Mouse (Mus musculus): ENCODE results near the gene Zcchc10.
"Not testable (repeated sequence)": the region's sequence is repeated elsewhere in the genome, so short reads cannot be mapped to it uniquely, and the experiment has no call there.

Zcchc10 gene

DNA sequence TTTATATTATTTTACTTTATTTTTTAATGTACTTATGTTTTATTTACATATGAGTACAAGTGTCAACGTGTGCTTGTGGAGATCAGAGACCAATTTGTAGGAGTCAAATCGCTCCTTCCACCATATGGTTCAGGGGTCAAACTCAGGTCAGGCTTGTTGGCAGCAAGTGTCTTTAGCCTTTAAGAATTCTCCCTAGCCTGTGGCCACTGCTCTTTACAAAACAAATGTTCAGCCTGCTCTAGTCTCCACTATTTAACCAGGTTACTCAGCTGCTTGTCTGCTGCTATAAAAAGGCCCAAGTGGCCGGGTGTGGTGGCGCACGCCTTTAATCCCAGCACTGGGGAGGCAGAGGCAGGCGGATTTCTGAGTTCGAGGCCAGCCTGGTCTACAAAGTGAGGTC, 6.4 kb upstream of the Zcchc10 start:
- no peak for DNase-seq

DNA sequence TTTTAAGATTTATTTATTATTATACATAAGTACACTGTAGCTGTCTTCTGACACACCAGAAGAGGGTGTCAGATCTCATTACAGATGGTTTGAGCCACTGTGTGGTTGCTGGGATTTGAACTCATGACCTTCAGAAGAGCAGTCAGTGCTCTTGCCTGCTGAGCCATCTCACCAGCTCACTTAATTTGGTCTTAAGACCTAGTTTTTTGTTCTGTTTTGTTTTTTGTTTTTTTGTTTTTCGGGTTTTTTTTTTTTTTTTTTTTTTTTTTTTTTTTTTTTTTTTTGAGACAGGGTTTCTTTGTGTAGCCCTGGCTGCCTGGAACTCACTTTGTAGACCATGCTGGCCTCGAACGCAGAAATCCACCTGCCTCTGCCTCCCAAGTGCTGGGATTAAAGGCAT, 5.9 kb upstream of the Zcchc10 start:
- DNase-seq = not testable (repeated sequence)

DNA sequence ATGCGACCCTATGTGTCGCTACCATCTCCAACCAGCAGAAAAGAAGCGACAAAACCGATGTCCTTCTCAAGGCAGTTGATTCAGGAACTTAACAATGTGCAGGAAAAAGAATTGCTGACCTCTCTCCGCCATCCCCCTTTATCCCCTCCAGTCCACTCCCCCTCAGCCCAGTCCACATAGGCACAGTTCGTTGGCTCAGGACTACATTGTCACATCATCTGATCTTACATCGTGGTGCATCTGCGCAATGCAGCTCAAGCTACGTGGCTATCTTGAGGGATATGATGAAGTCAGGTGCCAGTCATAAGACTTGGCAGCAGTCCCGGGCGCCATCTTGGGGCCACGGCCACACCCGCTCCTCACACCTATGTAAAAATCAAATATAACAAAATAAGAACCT, 4.6 kb upstream of the Zcchc10 start:
- DNase-seq = not testable (repeated sequence)

DNA sequence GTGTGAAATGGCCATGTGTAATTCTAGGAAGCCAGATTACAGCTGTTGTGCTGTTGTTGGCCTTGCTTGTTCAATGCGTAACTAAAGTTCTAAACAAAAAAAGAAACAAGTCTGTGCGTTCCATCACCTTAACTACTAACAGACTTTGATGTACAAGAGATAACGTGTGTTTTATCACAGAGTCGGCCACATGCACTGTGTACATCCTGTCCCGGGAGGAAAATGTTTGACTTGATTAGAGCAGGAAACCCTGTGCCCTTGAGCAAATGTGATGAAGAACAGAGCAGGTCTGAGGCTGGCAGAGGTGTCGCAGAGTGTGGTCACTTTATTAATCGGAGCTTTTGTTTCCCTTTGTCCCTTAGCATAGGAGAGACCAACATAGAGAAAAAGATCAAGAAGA, 5.8 kb downstream of the Zcchc10 start:
- no peak for DNase-seq

DNA sequence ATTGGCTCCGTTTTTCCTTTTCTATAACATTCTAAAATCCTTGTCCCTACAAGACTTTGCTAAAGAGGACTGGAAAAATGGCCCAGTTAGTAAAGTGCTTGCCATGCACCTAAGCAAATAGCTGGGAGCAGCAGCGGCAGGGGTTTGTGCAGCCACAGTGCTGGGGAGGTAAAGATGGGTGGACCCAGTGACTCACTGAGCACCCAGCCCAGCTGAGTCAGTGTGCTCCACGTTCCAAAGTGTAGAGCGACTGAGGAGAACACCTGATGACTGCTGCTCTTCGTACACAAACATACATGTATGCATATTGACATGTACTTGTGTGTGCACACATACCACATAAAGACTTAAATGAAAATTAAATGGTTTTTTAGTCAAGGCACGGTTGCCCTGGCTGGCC, 6.6 kb downstream of the Zcchc10 start:
- DNase-seq = no peak

DNA sequence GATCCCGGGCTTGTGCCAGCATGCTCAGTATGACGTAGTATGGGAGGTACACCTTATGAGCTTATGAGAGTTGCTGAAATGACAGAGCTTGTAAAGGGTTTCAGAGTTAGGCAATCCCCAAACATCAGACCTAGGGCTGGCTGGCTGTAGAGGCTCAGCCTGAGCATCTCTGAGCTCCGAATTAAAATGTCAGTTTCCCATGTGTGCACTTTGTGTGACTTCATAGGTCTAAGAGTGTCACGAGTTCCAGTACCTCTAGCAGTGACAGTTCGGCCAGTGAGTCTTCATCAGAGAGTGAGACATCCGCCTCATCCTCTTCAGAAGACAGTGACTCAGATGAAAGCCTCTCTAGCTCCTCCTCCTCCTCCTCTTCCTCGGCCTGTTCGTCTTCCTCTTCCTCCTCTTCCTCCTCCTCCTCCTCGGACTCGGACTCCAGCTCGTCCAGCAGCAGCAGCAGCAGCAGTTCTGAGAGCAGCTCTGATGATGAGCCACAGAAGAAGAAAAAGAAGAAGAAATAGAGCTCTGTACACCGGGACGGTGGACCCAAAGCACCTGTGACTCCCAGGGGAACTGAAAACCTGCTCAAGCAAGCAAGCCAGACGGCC, 7.7 kb downstream of the Zcchc10 start:
- no peak for DNase-seq

DNA sequence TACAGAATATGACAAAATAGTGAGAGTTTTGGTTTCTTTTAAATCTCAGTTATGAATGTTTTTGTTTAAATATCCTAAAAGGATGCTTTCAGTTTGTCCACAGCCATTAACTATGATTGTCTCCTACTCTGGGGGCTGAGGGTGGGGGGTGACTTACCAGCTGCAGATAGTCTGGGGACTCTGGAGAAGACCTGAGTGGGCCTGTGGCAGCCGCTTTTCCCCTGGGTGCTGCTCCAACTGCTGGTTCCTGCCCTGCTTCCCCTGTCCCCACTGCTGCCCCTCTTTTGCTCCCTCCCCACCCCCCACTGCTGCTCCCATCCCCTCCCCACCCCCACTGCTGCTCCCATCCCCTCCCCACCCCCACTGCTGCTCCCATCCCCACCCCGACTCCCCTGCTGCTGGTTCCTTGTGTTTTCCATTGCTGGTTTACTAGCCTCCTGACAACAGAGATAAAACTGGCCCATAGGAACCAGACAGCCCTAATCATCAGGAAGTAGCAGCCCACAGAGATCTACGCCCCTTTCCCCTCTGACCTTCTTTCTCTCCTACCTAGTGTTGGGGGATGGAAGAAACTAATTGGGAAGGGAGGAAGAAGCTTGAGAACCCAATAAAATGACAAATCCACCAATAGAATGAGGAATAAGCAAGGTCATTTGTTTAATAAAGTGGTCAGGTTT, 11.2 kb downstream of the Zcchc10 start:
- DNase-seq = no peak

DNA sequence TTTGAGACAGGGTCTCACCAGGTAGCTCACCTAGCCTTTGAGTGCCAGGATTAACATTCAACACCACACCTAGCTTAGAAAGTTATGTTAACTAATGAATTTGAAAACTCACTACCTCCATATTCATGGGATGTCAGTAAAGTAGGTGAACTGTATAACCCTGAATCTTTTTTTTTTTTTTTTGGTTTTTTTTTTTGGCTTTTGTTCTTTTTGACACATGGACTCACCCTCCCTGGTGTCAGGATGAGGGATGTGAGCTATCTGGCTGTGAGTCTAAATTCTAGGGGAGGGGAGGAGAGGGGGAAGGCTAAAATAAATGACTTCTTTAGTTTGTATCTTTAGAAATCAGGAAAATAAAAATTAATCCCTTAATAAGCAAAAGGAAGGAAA, 11.7 kb downstream of the Zcchc10 start:
- DNase-seq = no peak

DNA sequence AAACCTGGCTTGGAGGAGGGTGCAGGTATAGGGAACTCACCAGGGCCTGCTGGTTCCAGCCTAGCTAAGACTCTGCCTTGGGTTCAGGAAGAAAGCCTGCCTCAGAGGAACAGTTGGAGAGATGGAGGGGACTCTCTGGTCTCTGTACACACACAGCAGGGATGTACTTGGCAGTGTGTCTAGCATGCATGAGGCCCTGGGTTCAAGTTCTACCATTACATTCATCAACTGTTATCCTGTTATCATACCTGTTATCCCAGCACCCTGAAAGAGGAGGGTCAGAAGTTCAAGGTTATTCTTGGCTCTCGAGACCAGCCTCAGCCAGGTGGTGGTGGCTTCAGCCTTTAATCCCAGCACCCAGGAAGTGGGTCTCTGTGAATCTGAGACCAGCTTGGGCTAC, 12.4 kb downstream of the Zcchc10 start:
- no peak for DNase-seq

DNA sequence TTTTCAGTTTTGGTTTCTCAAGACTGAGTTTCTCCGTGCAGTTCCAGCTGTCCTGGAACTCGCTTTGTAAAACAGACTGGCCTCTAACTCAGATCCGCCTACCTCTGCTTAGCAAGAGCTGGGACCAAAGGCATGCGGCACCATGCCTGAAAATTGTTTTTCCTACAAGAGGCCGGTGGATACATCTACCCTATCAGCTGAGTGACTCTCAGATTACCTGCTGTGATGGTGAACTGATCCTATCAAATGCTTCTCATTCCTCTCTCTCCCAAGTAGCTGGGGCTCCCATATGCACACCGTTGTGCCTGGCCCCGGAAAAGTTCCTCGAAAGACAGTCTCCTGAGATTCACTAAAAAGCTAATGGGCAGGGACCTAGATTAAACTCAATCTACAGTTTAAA, 13.2 kb downstream of the Zcchc10 start:
- DNase-seq = no peak

DNA sequence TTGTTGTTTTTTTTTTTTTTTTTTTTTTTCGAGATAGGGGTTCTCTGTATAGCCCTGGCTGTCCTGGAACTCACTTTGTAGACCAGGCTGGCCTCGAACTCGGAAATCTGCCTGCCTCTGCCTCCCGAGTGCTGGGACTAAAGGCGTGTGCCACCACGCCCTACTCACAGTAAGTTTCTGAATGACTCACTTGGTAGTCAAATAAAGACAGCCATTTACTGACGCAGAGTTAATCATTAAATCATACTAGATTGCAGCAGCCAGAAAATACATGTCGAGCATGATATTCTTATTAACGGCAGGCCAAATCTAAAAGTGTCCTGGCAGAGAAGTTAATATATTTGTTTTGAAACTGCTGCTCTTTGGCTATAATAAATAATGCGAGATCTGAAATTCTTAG, 16.5 kb downstream of the Zcchc10 start:
- not testable (repeated sequence) for DNase-seq

DNA sequence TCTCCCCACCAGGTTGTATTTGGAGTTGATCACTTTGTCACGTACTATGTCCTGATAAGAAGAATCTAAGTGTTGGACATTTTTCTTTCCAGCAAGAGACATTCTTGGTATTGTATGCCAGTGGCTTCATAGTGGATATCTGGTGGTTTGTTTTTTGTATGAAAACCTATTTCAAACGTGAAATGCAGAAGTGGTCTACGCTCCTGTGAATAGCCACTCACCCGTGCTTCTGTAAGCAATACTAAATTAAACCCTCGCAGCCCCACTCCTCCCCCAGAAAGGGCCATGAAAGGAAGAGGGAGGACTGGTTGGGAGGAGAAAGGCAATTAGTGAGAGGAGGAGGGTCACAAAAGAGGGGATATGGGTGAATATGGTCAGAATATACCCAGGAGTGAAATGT, 18.2 kb downstream of the Zcchc10 start:
- DNase-seq = no peak

DNA sequence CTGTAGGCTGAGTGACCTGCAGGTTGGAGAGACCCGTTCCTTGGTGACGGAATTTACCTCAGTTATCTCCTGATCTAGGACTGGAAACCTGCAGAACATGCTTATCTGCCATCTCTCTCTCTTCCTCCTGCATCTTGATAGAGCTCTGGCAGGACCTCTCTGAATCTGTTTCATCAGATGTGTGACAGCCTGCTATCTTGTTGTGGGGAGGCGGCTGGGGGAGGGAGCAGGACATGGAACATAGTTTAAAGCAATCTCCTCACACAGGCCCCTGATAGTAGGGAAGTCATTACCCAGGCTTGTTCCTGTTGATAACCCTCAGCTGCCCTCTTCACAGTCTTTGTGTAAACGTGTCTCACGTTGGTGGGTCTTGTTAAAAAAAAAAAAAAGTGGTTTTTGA, 20.8 kb downstream of the Zcchc10 start:
- DNase-seq = peak in 1 of 2 experiments; percentile 22

DNA sequence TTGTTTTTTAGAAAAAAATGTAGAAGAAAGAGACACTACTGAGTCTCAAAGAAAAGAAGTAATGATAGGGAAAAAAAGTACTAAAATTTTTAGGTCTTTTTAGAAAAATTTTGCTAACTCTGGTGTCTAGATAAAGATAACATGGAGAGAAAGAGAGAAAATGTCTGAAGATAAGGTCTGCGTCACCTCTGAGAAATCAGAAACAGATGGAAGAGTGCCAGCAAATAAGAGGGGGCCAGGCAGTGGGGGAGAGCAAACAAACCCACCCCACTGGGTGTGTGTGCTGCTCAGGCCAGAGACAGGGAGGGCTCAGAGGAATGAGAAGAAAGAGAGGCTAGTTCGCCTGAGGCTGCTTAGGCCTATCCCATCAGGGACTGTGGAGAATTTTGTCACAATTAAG, 21.3 kb downstream of the Zcchc10 start:
- DNase-seq = no peak

DNA sequence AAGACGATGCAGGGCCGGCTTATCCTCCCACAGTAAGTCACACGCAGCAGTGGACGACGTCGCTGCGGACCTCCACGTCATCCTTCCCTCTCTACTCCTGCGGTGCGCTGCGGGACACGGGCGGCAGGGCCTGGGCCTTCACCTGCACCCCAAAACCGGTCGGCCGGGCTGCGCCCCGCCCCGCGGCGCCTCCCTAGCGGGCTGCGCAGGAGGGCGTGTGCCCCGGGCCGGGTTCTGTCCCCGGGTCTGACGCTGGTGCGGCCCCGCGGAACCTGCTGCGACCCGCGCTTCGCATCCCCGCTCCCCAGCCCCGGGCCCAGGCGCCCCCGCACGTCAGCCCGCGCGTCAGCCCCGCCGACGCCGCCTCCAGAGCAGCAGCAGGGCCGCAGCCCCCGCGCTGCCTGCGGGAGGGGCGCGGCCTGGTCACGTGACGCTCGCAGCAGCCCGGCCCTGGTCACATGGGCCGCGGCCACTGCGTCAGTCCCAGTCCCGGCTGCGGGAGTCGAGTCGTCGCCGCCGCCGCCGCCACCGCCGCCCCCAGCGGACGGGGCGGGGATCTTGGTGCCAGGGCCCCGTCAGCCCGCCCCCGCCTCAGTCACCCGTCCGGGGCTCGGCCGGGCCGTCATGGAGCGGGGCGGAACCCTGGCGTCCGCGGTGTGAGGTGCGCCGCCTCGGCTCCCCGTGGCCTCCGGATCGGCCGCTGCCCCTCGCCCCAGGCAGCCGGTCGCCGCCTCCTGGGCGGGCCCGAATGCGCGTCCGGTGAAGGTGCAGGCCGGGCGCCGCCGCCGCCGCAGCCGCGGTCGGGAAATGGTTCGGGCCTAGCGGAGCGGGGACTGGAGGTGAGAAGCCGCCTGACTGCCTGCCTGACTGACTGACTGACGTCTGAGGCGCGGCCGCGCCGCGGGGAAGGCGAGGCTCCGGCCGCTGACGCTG, 26.1 kb downstream of the Zcchc10 start, which contains the start of gene Aff4:
Gene Aff4, plus strand, starts transcription at position 543 of the 933 bp plus-strand sequence.
- DNase-seq = peak; percentile 89 to 94

DNA sequence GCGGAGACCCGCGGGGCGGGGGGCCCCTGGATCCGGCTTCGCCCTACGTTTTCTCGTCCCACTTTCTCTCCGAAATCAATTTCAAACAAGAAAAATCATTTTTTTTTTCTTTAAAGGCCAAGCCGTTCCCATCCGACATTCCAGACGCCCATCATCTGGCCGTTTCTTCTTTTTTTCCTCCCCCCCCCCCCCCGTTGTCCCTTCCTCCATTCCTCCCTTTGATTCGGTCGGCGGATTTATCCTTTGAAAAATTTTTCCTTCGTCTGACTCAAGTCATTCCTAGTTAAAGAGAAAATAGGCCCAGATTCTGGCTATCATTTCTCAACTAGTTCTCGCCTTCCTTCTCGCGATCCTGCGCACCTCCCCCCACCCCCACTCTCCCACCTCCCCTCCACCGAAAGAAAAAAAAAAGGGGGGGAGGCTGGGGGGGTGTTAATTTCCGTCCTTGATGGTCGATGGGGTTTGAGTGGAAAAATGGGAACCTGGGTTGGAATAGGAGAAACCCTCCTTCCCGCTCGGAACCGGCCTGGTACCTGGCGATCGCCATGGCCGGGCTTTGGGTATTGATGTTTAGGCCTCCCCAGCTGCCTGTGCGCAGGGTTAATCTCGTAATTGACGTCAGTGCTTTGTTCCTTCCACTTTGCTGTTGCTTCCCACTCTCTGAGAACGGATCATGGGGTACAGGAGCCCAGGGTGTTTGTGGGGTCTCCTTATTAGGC, 26.9 kb downstream of the Zcchc10 start:
- peak; percentile 66 to 83 for DNase-seq

DNA sequence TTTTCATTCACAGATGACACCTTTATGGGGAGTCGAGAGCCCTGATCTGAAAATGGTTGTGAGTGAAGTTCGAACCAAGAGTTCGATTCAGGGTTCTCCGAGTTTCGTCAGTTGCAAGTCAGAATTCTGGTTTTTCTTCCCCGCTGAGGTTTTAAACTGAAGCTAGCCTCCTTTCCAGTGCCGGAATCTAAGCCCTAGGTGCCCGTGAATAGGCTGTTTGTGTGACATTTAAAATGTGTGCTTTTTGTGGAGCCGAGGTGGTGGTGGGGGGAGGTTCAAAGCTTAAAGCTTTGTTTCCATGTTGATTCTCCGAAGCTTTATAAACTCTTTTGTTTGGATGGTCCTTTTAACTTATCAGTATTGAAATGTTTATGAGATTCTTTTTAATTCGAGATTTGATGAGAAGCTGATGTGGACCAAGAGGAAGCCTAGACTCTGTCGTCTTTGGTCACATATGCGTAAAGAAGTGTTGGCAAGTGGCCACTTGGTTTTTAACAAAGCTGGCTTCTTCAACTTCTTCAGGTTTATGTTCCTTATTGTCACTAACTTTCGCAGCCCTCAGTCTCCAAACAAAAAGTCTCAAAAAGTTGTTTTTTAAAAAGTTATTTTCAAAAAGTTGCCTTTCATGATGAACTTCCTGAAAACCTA, 27.6 kb downstream of the Zcchc10 start:
- peak in 1 of 2 experiments; percentile 10 for DNase-seq

DNA sequence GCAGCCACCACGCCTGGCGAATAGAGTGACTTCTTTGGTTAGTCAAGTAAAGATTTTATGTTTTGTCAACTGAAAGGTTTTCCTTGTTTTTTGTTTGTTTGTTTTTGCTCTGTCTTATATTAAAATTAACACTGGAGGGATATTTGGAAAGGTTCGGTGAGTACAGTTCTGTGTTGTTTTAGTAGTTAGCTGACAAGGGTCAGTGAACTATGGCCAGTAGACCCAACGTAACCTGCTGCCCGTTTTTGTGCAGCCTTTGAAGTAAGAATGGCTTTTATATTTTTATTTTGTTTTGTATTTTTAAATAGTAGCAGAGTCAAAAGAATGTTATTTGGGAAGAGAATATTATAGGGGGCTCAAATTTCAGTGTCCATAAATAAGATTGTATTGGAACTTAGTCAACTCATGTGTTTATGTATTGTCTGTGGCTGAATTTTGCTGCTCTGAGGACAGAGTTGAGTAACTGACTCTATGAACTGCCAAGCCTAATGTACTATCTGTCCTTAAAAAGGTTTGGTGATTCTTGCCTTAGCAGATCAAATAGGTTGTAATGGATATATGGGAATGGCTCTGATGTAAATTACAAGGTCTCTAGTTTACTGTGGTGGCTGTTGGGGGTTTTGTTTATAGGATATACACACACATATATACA, 34.2 kb downstream of the Zcchc10 start:
- DNase-seq = no peak

DNA sequence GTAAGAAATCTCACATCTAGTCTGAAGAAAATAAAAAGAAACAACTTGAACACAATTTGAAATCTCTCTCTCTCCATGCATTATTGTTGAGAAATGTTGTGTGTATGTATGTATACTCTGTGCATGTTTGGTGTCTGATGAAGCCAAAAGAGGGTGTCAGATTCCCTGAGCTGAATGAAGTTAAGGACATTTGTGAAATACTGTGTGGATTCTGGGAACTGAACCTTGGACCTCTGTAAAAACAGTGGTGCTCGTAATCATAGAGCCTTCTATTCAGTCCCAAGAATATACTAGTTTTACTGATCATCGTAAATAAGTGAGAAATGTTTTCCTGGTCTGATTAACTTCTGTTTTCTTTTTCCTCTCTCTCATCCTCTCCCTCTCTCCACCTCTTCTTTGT, 42.6 kb downstream of the Zcchc10 start:
- DNase-seq = no peak

DNA sequence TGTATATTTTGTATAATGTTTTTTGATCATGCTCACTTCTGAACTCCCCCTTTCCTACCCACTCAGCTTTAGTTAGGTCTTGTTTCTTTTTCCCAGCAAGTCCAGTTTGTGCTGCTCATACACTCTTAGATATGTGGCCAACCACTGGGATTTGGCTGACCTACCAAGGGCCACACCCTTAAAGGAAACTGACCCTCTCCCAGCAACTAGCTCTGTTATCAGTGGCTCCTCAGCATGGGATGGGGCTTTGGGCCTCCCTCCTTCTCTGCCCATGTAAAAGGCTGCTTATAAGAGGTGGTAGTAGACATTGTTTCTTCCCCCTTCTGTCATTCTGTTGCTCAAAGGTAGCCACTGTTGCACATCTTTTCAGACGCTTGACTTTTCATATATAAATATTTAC, 54.4 kb downstream of the Zcchc10 start:
- DNase-seq = no peak

All from kidney, postnatal 4 days (tissue).